Mouse (Mus musculus): Measurements from ENCODE around the gene Olfr394.
"Not testable (repeated sequence)": the region's sequence is repeated elsewhere in the genome, so short reads cannot be mapped to it uniquely, and the experiment has no call there.

Gene Olfr394

GRCm38 (mm10) chr11:73890671-73891070 lies at the start of gene Olfr394:
TSS of gene Olfr394 (minus strand) at chr11:73890771.
- in situ Hi-C loops (cut with MboI, MseI): no loop called here

- in situ Hi-C loops (cut with MboI, MseI): no loop called here
Observed at GRCm38 (mm10) chr11:73936377-73936776, 45.8 kb upstream of the Olfr394 start, which contains the start of gene Olfr23. TSS of gene Olfr23 (plus strand) at chr11:73936677.

- in situ Hi-C loops (cut with MboI, MseI): not testable (repeated sequence)
Observed at GRCm38 (mm10) chr11:73909199-73909598, 18.6 kb upstream of the Olfr394 start, which contains the start of gene Olfr395. TSS of gene Olfr395 (minus strand) at chr11:73909299.

- in situ Hi-C loops (cut with MboI, MseI): no loop called here
Observed at GRCm38 (mm10) chr11:73851354-73851753, 39.2 kb downstream of the Olfr394 start, which contains the start of gene Olfr393. TSS of gene Olfr393 (minus strand) at chr11:73851454.
